Mouse (Mus musculus) thymus, adult 2 months (tissue): ENCODE results near the gene Rps6kl1.

Source experiments
- CTCF ChIP-seq: fragments of 200-500 bp; IDR thresholded peaks from 2 replicates; pipeline ENCODE4 v1.5.1; 2012; ENCODE audit warnings: mild to moderate bottlenecking, control low read depth, low read length, moderate library complexity, borderline replicate concordance; ENCODE audit not compliant: control insufficient read depth, poor library complexity, insufficient read depth; ENCODE audit errors: extremely low read depth
- POLR2A ChIP-seq: fragments of 200-500 bp; IDR thresholded peaks from 2 replicates; pipeline ENCODE4 v1.6.1; 2012; ENCODE audit warnings: mild to moderate bottlenecking, low read length, control low read depth, moderate library complexity; ENCODE audit not compliant: control insufficient read depth, poor library complexity, insufficient read depth; ENCODE audit errors: extremely low read depth

DNA sequence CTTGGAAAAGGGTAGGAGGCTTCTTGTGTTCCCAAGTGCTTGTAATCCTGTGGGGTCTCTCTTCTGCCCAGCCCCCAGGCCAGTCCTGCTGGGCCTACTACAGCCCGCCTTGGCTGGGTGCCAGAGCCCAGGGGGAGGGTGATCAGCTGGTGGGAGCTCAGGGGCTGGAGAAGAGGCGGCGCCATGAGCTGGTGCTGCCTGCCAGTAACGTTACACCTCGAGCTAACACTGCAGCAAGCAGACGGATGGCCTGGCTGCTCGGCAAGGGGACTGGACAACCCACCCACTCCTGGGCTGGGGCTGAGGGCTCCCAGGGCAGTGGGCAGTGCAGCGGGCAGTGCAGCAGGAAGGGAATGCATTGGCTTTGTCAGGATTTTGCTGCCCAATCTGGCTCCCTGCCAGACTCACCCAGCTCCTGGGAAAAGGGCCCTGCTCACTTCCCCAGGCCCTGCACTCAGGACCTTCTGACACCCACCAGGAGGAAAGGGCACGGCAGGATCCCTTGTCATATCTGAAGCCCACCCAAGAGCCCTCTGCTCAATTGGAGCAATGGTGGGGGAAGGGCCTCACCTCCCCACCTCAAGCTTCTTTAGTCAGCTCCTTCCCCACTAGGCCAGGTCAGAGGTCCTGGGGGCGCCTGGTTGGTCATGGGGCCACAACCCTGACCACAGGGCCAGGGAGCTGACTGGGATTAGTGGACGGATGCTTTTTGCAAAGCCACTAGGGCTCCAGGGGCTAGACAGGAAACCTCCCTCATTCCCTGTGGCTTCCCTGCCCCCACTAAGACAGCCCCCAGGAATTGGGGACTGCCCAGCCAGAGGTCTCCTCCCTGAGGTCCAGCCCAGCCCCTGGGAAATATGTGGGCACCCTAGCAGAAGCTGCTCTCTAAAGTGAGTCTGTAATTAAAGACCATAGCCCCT, 25.1 kb upstream of the Rps6kl1 start:
- TF ChIP-seq CTCF (no peak), POLR2A (no peak)
